Mouse (Mus musculus): ENCODE measurements at regions not wholly inside any gene's neighbourhood (a gene's known extent, or its start where the extent isn't known, plus 50 kb on each side); places are given as distances from the start of the nearest gene placed in this dataset.

- in situ Hi-C loops (cut with MboI, MseI), result loop anchor here (10.0 to 25.0 kb wide), 2 partner anchors 458 to 1141 kb away; no protein-coding TSS in a partner anchor
Observed at GRCm38 (mm10) chr3:35102715-35103591, 452.7 kb downstream of the Sox2 start.

DNA sequence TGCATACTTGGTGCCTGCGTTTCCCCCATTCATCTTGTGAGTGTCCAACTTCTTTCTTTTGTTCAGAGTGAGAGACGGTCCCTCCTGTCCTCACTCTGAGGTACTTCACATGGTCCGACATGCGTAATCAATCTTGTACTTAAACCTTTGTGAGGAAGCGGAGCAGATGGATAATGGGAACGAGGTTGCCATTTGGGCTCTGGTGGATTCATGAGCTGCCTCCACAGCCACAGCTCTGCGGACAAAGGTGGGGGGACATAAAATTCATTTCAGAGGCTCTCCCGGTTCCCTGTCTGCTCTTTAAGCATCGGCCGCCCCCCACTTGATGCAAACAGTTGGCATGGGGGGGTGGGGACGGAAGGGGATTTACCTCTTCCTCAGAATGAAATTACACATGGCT lies 454.7 kb downstream of the Sox2 start:
- in situ Hi-C loops (cut with MboI, MseI), result loop anchor here (10.0 to 25.0 kb wide), 2 partner anchors 460 to 1143 kb away; no protein-coding TSS in a partner anchor

GRCm38 (mm10) chr3:35106097-35106496 lies 455.9 kb downstream of the Sox2 start:
- in situ Hi-C loops (cut with MboI, MseI), result loop anchor here (10.0 to 25.0 kb wide), 2 partner anchors 461 to 1144 kb away; no protein-coding TSS in a partner anchor

- in situ Hi-C loops (cut with MboI, MseI), result no loop called here
Observed at GRCm38 (mm10) chr3:35133477-35133876, 483.3 kb downstream of the Sox2 start.

- in situ Hi-C loops (cut with MboI, MseI), result no loop called here
Observed at GRCm38 (mm10) chr3:35141500-35142220, 491.5 kb downstream of the Sox2 start.

DNA sequence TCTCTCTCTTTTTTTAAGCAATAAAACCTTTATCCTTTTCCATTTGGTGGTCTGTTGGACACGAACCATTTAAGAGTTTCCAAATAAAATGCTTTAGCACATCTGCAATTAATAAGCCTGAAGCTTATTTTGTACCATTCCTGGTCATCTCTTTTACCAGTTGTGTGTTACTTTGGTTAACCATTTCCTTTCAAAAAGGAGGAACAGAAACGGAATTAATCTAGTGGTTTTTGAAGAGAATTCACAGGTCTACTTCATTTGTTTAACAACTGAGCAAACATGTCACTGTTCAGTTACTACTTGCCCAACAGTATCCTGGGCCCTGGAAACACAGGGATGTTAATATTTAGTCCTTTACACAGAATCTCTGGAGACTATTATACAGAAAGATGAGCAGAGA lies 492.5 kb downstream of the Sox2 start:
- in situ Hi-C loops (cut with MboI, MseI), result no loop called here

GRCm38 (mm10) chr3:35145569-35145968 lies 495.4 kb downstream of the Sox2 start:
- in situ Hi-C loops (cut with MboI, MseI), result no loop called here

DNA sequence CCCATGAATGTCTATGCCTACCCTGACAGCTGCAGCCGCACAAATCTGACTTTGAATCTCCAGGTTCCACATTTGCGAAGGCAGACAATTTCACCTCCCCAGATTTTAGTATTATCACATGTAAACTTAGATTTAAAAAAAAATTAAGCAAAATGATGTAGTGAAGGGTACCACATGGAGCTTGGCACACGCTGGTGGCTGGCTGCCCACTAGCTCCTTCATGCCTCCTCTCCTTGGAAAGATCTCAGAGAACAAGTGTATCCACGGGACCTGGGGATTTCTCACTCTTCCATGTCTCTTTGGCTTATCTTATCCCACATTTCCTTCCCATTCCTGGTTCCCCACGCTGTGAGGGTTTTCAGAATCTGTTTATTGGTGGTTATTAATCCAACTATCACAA lies 496.5 kb downstream of the Sox2 start:
- in situ Hi-C loops (cut with MboI, MseI), result no loop called here

DNA sequence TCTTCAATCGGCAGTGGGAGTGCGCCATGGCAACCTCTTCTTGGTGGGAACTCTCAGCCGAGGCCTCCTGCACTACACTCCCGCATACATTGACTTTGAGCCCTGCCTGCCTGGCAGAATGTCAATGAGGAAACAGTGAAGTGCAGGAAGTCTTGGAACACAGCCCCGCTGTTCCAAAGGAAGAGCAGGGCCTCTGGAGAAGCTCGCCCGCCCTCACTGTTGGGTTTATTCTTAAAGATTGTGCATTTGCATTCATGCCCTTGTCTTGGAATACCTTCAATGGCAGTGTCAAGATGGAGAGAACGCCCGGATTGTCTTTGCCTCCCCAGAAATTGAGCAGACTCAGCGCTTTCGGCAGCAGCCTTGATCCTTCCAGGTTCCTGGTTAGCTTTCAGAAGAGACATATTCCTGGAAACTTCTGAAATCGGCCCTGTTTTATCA lies 499.1 kb downstream of the Sox2 start:
- in situ Hi-C loops (cut with MboI, MseI), result no loop called here

GRCm38 (mm10) chr3:35152191-35152590 lies 502.0 kb downstream of the Sox2 start:
- in situ Hi-C loops (cut with MboI, MseI), result no loop called here

- in situ Hi-C loops (cut with MboI, MseI), result no loop called here
Observed at GRCm38 (mm10) chr3:35154266-35154665, 504.1 kb downstream of the Sox2 start.

DNA sequence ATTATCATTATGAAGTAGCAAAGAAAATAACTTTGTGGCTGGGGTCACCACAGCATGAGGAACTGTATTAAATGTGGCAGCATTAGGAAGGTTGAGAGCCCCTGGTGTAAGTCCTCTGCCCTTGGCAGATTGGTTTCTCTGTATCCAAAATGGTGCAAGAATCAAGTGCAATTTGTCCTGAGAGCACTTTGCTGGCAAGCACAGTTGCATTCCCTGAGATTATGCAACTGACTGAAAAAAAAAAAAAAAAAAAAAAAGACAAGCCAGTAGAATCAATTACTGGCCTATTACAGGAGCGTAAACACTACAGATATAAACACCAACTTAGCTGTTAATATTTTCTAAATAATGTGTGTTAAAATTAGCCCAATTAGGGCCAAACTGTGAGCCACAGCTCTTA lies 518.5 kb downstream of the Sox2 start:
- in situ Hi-C loops (cut with MboI, MseI), result no loop called here

DNA sequence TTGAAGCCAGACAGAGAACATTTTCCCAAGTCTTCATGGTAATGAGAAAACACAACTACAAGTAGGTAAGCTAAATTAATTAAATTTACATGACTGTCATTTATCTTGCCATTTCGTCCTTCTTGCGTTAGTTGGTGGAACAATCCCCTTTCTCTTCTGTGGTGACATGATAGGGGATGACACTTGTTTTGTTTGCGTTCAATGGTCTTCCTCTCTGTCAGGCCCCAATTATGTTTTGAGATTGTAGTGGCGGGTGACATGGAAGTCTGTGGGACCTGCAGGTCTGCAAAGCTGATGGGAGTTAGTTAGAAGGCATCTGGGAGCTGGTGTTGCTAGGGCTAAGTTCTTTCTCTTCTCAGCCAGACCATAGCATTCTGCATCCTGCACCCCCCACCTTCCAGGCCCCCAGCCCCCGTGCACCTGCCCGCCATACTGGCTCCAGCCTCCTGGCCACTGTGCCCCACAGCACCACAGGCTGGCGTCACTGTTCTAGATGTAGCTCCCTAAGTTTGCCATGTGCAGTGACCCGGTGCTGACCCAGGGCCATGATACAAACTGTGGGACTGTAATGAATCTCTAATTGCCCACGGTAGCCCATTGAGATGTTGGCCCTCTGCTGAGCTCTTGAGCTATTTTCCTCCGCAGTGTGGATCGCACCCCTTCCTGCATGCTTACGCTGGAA lies 528.7 kb downstream of the Sox2 start:
- in situ Hi-C loops (cut with MboI, MseI), result loop anchor here (10.0 kb wide), 1 partner anchor 204 kb away; no protein-coding TSS in a partner anchor

DNA sequence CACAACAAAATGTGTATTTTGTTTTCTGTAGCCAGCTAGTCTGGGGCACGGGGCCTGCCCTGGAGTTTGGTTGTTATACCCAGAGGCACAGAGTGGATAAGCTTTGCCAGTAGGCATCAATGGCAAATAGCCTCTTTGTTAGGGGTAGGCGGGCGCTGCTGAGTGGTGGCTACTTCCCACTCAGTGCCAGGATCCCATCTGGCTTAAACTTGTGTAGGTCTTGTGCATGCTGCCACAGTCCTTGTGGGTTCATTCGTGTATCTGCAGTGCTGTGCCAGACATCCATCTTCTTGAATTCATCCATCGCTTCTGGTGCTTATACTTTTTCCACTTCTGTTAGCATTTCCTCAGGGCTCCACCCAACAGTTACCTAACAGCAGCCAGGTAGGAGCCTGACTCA lies 545.4 kb upstream of the Atp11b start:
- in situ Hi-C loops (cut with MboI, MseI), result no loop called here

DNA sequence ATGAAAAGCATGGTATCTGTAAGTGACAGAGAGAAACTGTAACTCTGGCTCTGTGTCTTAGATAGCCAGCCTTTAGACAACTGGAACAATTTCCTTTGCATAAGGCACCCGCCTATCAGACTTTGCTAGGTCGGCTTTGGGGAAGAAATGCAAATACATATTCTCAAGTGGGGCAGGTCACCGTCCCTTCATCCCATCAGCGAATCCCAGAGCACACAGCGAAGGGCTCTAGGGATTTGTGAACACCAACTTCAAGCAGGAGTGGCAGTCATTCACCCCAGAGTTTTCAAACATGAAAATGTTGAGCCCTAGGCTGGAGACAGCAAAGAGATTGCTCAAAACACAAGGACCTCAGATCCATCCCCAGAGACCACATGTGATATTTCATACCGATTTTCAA lies 534.5 kb upstream of the Atp11b start:
- in situ Hi-C loops (cut with MboI, MseI), result no loop called here

- in situ Hi-C loops (cut with MboI, MseI), result no loop called here
Observed at GRCm38 (mm10) chr3:35221183-35221582, 532.7 kb upstream of the Atp11b start.

DNA sequence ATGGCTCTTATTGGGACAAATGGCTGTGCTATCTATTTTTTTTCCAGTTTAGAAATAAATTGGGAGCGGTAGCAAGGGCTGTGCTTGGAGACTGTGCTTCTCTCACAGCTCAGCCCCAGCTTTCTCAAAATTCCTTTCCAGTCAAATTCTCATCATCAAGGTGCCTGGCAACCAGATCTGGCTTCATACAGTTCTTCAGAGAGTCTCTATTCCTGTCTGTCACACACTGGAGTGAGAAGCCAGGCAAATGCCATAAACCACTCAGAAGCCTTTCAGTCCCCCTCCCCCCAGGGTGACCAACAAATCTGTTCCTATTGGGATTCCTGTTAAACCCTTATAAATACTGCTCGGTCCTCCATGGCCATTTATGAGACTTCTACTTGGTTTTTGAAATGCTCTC lies 531.7 kb upstream of the Atp11b start:
- in situ Hi-C loops (cut with MboI, MseI), result no loop called here

DNA sequence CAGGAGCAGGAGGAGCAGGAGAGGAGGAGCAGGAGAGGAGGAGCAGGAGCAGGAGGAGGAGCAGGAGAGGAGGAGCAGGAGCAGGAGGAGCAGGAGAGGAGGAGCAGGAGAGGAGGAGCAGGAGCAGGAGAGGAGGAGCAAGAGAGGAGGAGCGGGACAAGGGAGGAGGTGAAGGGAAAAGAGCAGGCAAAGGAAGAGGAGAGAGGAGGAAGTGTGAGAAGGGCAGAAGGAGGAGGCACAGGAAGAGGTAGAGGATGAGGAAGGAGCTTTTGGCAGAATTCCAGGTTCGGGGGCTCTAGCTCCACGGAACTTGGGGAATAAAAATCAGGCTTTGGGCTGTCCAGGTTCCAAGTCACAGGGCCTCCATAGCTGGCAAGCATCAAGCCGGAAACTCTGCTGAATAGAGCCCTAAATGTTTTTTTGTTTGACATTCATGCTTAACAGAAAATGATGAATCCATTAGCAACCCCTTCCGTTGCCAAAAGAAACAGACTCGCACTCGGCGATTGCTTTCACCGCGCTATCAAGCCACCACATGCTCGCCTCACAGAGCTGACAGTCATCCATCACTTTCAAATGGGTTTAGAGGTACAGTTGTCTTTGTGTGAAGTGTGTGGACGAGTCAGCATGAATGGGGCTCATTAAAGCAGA lies 528.7 kb upstream of the Atp11b start:
- in situ Hi-C loops (cut with MboI, MseI), result no loop called here

DNA sequence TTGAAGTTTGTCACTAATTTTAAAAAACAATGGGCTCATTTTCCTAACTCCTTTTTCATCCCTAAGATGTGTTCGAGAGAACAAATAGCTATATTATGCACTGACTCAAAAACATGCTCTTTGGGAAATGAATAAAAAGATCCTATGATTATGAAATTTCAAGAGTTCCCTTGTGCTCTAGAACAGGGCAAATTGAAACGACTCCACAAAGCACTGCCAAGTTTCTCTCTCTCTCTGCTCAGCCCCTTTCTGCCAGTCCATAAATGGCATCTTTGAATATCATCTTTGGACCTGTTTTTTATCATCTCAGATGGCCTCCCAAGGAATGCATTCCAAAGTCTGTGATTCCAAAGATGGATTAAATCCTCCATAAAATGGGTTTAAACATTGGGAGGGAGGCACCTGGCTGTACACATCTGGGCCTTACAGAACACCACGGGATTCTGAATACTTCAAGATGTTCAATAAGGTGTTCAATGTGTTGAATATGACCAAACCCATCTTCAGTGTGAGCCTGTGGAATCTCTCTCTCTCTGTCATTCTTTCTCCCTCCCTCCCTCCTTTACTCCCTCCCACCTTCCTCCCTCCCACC lies 528.0 kb upstream of the Atp11b start:
- in situ Hi-C loops (cut with MboI, MseI), result no loop called here

GRCm38 (mm10) chr3:35231158-35231928 lies 522.6 kb upstream of the Atp11b start:
- in situ Hi-C loops (cut with MboI, MseI), result no loop called here

Data from regulatory T cell (primary cell).